Mouse (Mus musculus) thymus, postnatal 14 days (tissue): ENCODE results near the gene Vezf1.

Experiments
- DNase-seq: peaks from one replicate; pipeline ENCODE4 v3.0.0; 2021

Gene Vezf1

GRCm38 (mm10) chr11:88129935-88130334 lies 61.9 kb downstream of the Vezf1 start:
- no peak for DNase-seq

GRCm38 (mm10) chr11:88131847-88132246 lies 63.8 kb downstream of the Vezf1 start:
- DNase-seq, result peak; percentile 43
